Mouse (Mus musculus) embryonic fibroblast, embryonic 13.5 days (primary cell): Measurements from ENCODE around the gene Atg4d. TPM values are rescaled to one million over a fixed set of nuclear protein-coding genes. Genes with fewer than 3 reads are reported as not detected.
"Not testable (repeated sequence)": the region's sequence is repeated elsewhere in the genome, so short reads cannot be mapped to it uniquely, and the experiment has no call there.

Source experiments
- H3K27ac ChIP-seq: 2 replicates; pipeline ENCODE4 v1.5.1; 2012; ENCODE audit warnings: low read length, control low read depth, inconsistent platforms; ENCODE audit not compliant: insufficient read depth
- H3K4me1 ChIP-seq: 2 replicates; pipeline ENCODE4 v1.6.1; 2011; ENCODE audit warnings: low read length; ENCODE audit not compliant: control insufficient read depth, insufficient read depth
- H3K4me3 ChIP-seq: 2 replicates; pipeline ENCODE4 v1.5.1; 2011; ENCODE audit warnings: mild to moderate bottlenecking, control low read depth, low read length; ENCODE audit not compliant: insufficient read depth
- CTCF ChIP-seq: IDR thresholded peaks from 2 replicates; pipeline ENCODE4 v1.5.1; 2011; ENCODE audit warnings: mild to moderate bottlenecking, control low read depth, low read length, moderate library complexity, borderline replicate concordance; ENCODE audit not compliant: insufficient read depth
- POLR2A ChIP-seq: IDR thresholded peaks from 2 replicates; pipeline ENCODE4 v1.6.1; 2011; ENCODE audit warnings: low read depth, mild to moderate bottlenecking, control low read depth, low read length, moderate library complexity
- polyA plus RNA-seq: library from polyadenylated mRNA; stranded (reverse); fragments of >200 nt; gene quantifications from 2 replicates; pipeline ENCODE4 v1.2.4, GENCODE M21; 2011; ENCODE audit warnings: low read depth; ENCODE audit not compliant: missing spikeins, insufficient read length

Atg4d gene
- polyA plus RNA-seq, 1 experiment: 8.2 TPM

GRCm38 (mm10) chr9:21250509-21250908 is 14.6 kb upstream of the Atg4d start:
- H3K4me1 ChIP-seq: no peaks in the 10 kb centered on the region
- TF ChIP-seq POLR2A (no peak), CTCF (no peak)
- H3K4me3 ChIP-seq: no peak overlapping the region
- no peak overlapping the region for H3K27ac ChIP-seq

- H3K4me3 ChIP-seq: no peak overlapping the region
- TF ChIP-seq CTCF (no peak), POLR2A (no peak)
- H3K4me1 ChIP-seq: no peaks in the 10 kb centered on the region
- H3K27ac ChIP-seq: no peak overlapping the region
Observed at GRCm38 (mm10) chr9:21251116-21251735, 13.9 kb upstream of the Atg4d start.

- Histone ChIP-seq H3K27ac (no peak overlapping the region), H3K4me1 (no peaks in the 10 kb centered on the region), H3K4me3 (no peak overlapping the region)
- TF ChIP-seq CTCF (no peak), POLR2A (no peak)
Observed at GRCm38 (mm10) chr9:21254690-21255089, 10.4 kb upstream of the Atg4d start.

GRCm38 (mm10) chr9:21256349-21256748 is 8.7 kb upstream of the Atg4d start:
- not testable (repeated sequence) for H3K4me1 ChIP-seq, H3K27ac ChIP-seq, H3K4me3 ChIP-seq

GRCm38 (mm10) chr9:21260491-21261040 is 4.5 kb upstream of the Atg4d start:
- no peak overlapping the region for H3K4me3 ChIP-seq
- TF ChIP-seq POLR2A (no peak), CTCF (no peak)

GRCm38 (mm10) chr9:21261831-21262230 is 3.3 kb upstream of the Atg4d start:
- TF ChIP-seq CTCF: no peak
- no peak for TF ChIP-seq POLR2A
- H3K4me1 ChIP-seq: peaks cover 4% of the 10 kb centered on the region; the same call in 1 of the 2 replicates

More at GRCm38 (mm10) chr9:21260491-21261040, 4.5 kb upstream of the Atg4d start:
- peaks cover 3% of the 10 kb centered on the region; the same call in 1 of the 2 replicates for H3K4me1 ChIP-seq
- H3K27ac ChIP-seq: no peak overlapping the region

GRCm38 (mm10) chr9:21264272-21264999 is 657 bp upstream of the Atg4d start:
- no peak for TF ChIP-seq CTCF
- no peak for TF ChIP-seq POLR2A

More at GRCm38 (mm10) chr9:21261831-21262230, 3.3 kb upstream of the Atg4d start:
- no peak overlapping the region for H3K4me3 ChIP-seq
- no peak overlapping the region for H3K27ac ChIP-seq

GRCm38 (mm10) chr9:21265611-21266010 is 518 bp downstream of the Atg4d start:
- H3K4me3 ChIP-seq: peak overlapping the region; percentile 67
- peaks cover 5% of the 10 kb centered on the region; the same call in 1 of the 2 replicates for H3K4me1 ChIP-seq
- TF ChIP-seq CTCF (no peak), POLR2A (no peak)
- H3K27ac ChIP-seq: no peak overlapping the region

More at GRCm38 (mm10) chr9:21264272-21264999, 657 bp upstream of the Atg4d start:
- peak overlapping the region; percentile 56 for H3K27ac ChIP-seq
- H3K4me1 ChIP-seq: peaks cover 5% of the 10 kb centered on the region; the same call in 1 of the 2 replicates
- H3K4me3 ChIP-seq: peak overlapping the region; percentile 23

- Histone ChIP-seq H3K27ac (no peak overlapping the region), H3K4me3 (no peak overlapping the region), H3K4me1 (peaks cover 5% of the 10 kb centered on the region; the same call in 1 of the 2 replicates)
- TF ChIP-seq CTCF (no peak), POLR2A (no peak)
Observed at GRCm38 (mm10) chr9:21266889-21267288, 1.8 kb downstream of the Atg4d start.

GRCm38 (mm10) chr9:21268305-21268704 is 3.2 kb downstream of the Atg4d start:
- peaks cover 5% of the 10 kb centered on the region; the same call in 1 of the 2 replicates for H3K4me1 ChIP-seq
- no peak overlapping the region for H3K27ac ChIP-seq
- H3K4me3 ChIP-seq: no peak overlapping the region
- TF ChIP-seq CTCF (no peak), POLR2A (no peak)

- H3K4me3 ChIP-seq, H3K4me1 ChIP-seq, H3K27ac ChIP-seq: not testable (repeated sequence)
Observed at GRCm38 (mm10) chr9:21269590-21269989, 4.5 kb downstream of the Atg4d start.
